In genomic region chr12:108592866-108593265, GRCm38 (mm10) we compare ENCODE assay signal across 30 mouse cellular contexts.
"Had no signal": no experiment of that assay in that cellular context is flagged by ENCODE, and none has a peak within 500 bp of the region (broad histone marks: within the 10 kb centered on the region; RNA-seq: fewer than 3 reads in every experiment).

No protein-coding gene starts in this region.

- H3K4me2 ChIP-seq: limb, embryonic 12.5 days; limb, embryonic 13.5 days; limb, embryonic 15.5 days; liver, embryonic 11.5 days; liver, embryonic 12.5 days; liver, embryonic 13.5 days; liver, embryonic 15.5 days; lung, embryonic 14.5 days; lung, embryonic 15.5 days; midbrain, embryonic 12.5 days; midbrain, embryonic 15.5 days; neural tube, embryonic 12.5 days had no signal

- ATAC-seq: liver, embryonic 12.5 days; liver, postnatal 0 days; lung, postnatal 0 days; midbrain, embryonic 15.5 days; midbrain, embryonic 16.5 days had no signal

- DNase-seq: left cerebral cortex, postnatal 4 days; liver; liver, embryonic 13.5 days; liver, postnatal 0 days; lung, adult 18-20 months; lung, adult 2 months; lung, embryonic 14.5 days; lung, postnatal 10 days; lung, postnatal 14 days; lung, postnatal 36 days; lung, postnatal 4 days; midbrain, embryonic 14.5 days had no signal

- H3K27ac ChIP-seq: limb, embryonic 10.5 days; limb, embryonic 12.5 days; limb, embryonic 13.5 days; limb, embryonic 15.5 days; liver, embryonic 12.5 days; liver, embryonic 13.5 days; liver, embryonic 14.5 days; liver, embryonic 15.5 days; lung, embryonic 15.5 days; macrophage; midbrain, embryonic 10.5 days; midbrain, embryonic 12.5 days; midbrain, embryonic 15.5 days; neural tube, embryonic 12.5 days had no signal

- H3K4me1 ChIP-seq: limb, embryonic 10.5 days; limb, embryonic 12.5 days; limb, embryonic 13.5 days; limb, embryonic 15.5 days; liver, embryonic 12.5 days; liver, embryonic 13.5 days; liver, embryonic 15.5 days; lung, embryonic 15.5 days; midbrain, embryonic 12.5 days; neural tube, embryonic 12.5 days had no signal

- H3K27me3 ChIP-seq: limb, embryonic 12.5 days; limb, embryonic 13.5 days; limb, embryonic 15.5 days; liver, embryonic 12.5 days; liver, embryonic 13.5 days; liver, embryonic 15.5 days; lung, embryonic 15.5 days; megakaryocyte, embryonic 14.5 days; midbrain, embryonic 12.5 days; midbrain, embryonic 15.5 days; neural tube, embryonic 12.5 days had no signal

- H3K9me3 ChIP-seq: limb, embryonic 10.5 days; limb, embryonic 12.5 days; limb, embryonic 13.5 days; limb, embryonic 15.5 days; liver, embryonic 12.5 days; liver, embryonic 13.5 days; liver, embryonic 15.5 days; lung, embryonic 15.5 days; megakaryocyte, embryonic 14.5 days; midbrain, embryonic 10.5 days; midbrain, embryonic 12.5 days; midbrain, embryonic 15.5 days; neural tube, embryonic 12.5 days had no signal

- H3K9ac ChIP-seq: limb, embryonic 12.5 days; limb, embryonic 13.5 days; limb, embryonic 15.5 days; liver, embryonic 12.5 days; liver, embryonic 13.5 days; liver, embryonic 14.5 days; liver, embryonic 15.5 days; liver, postnatal 0 days; lung, embryonic 14.5 days; lung, embryonic 15.5 days; midbrain, embryonic 12.5 days; midbrain, embryonic 15.5 days; neural tube, embryonic 12.5 days had no signal

- H3K4me3 ChIP-seq: limb, embryonic 10.5 days; limb, embryonic 12.5 days; limb, embryonic 13.5 days; limb, embryonic 15.5 days; liver, embryonic 12.5 days; liver, embryonic 13.5 days; liver, embryonic 15.5 days; lung, embryonic 15.5 days; megakaryocyte, embryonic 14.5 days; midbrain, embryonic 10.5 days; midbrain, embryonic 12.5 days; midbrain, embryonic 15.5 days; myocyte; neural tube, embryonic 12.5 days had no signal

- H3K36me3 ChIP-seq: limb, embryonic 15.5 days; liver, embryonic 12.5 days; liver, embryonic 13.5 days; liver, embryonic 15.5 days; midbrain, embryonic 12.5 days; neural tube, embryonic 12.5 days had no signal
